Mouse (Mus musculus) liver, embryonic 14.5 days (tissue): ENCODE measurements around the gene Axin1. TPM values are rescaled to one million over a fixed set of nuclear protein-coding genes. Genes with fewer than 3 reads are reported as not detected.

Experiments
- ATAC-seq: fragments of 200-750 bp; cut with Nextera tagmentation; 2 replicates; pipeline ENCODE4 v1.8.0; 2017; ENCODE audit warnings: moderate number of reproducible peaks, mild to moderate bottlenecking, moderate library complexity; ENCODE audit not compliant: insufficient read depth
- DNase-seq, 3 experiments: peaks; one replicate each; pipeline ENCODE4 v3.0.0-alpha.2; 2012 to 2013; ENCODE audit warnings: low read depth in 3 of 3, low spot score in 3 of 3
- H3K27ac ChIP-seq: fragments of 300-500 bp; sonication (generic); 2 replicates; pipeline ENCODE4 v1.5.1; 2014; ENCODE audit warnings: moderate library complexity, mild to moderate bottlenecking, control low read depth, inconsistent platforms
- H3K27me3 ChIP-seq: fragments of 300-500 bp; sonication (generic); 2 replicates; pipeline ENCODE4 v1.6.1; 2014; ENCODE audit warnings: mild to moderate bottlenecking, low read length, moderate library complexity; ENCODE audit not compliant: control insufficient read depth, insufficient read depth
- H3K36me3 ChIP-seq: fragments of 300-500 bp; sonication (generic); replicated peaks from 2 replicates; pipeline ENCODE4 v1.6.1; 2014; ENCODE audit warnings: low read depth; ENCODE audit not compliant: control insufficient read depth, insufficient read depth
- H3K4me1 ChIP-seq, 2 experiments: fragments of 200-500 bp in 1 of 2; fragments of 300-500 bp in 1 of 2; sonication (generic) in 1 of 2; replicated peaks; 2 replicates each; pipeline ENCODE4 v1.6.1; 2012 to 2014; ENCODE audit warnings: antibody characterized with exemption in 1 of 2, inconsistent platforms in 1 of 2, low read length in 1 of 2; ENCODE audit not compliant: control insufficient read depth in 2 of 2, insufficient read depth in 2 of 2
- H3K4me2 ChIP-seq: fragments of 300-500 bp; sonication (generic); 2 replicates; pipeline ENCODE4 v1.6.1; 2014; ENCODE audit warnings: low read depth, mild to moderate bottlenecking, control low read depth, moderate library complexity
- H3K4me3 ChIP-seq, 2 experiments: fragments of 200-500 bp in 1 of 2; fragments of 300-500 bp in 1 of 2; sonication (generic) in 1 of 2; 2 replicates each; pipeline ENCODE4 v1.5.1; 2012 to 2014; ENCODE audit warnings: low read depth in 2 of 2, low read length in 2 of 2, mild to moderate bottlenecking in 2 of 2, control low read depth in 1 of 2, inconsistent platforms in 1 of 2, moderate library complexity in 1 of 2; ENCODE audit not compliant: insufficient read depth in 1 of 2
- H3K9ac ChIP-seq: fragments of 300-500 bp; sonication (generic); replicated peaks from 2 replicates; pipeline ENCODE4 v1.6.1; 2014; ENCODE audit warnings: mild to moderate bottlenecking, control low read depth, moderate library complexity
- H3K9me3 ChIP-seq: fragments of 300-500 bp; sonication (generic); 2 replicates; pipeline ENCODE4 v1.6.1; 2016; ENCODE audit warnings: low read length, mixed read lengths; ENCODE audit not compliant: control insufficient read depth
- CTCF ChIP-seq: IDR thresholded peaks from 2 replicates; pipeline ENCODE4 v1.5.1; 2016; ENCODE audit warnings: antibody characterized with exemption, low read depth, control low read depth
- EP300 ChIP-seq: IDR thresholded peaks from 2 replicates; pipeline ENCODE4 v1.6.1; 2016; ENCODE audit warnings: antibody characterized with exemption, low read depth
- WGBS: fragments of 180-500 bp; shearing (Covaris S2); extraction: QIAGEN DNeasy Blood & Tissue Kit; methylation state at CpG from one replicate; pipeline ENCODE4 v1.1.7; 2014; ENCODE audit not compliant: insufficient replicate concordance; 5-methylcytosine and 5-hydroxymethylcytosine counted together
- polyA plus RNA-seq, 2 experiments: library from polyadenylated mRNA; depleted of rRNA in 1 of 2; stranded (reverse) in 1 of 2; unstranded in 1 of 2; fragments of >200 nt; fragmentation: Nextera tagmentation in 1 of 2; extraction: Ambion mirVana in 1 of 2; gene quantifications; 2 replicates each; pipeline versions ENCODE4 v1.2.1 to v1.2.3; 2012 to 2014

Gene Axin1
- polyA plus RNA-seq, 2 experiments, result 3.8 to 8.7 TPM

DNA sequence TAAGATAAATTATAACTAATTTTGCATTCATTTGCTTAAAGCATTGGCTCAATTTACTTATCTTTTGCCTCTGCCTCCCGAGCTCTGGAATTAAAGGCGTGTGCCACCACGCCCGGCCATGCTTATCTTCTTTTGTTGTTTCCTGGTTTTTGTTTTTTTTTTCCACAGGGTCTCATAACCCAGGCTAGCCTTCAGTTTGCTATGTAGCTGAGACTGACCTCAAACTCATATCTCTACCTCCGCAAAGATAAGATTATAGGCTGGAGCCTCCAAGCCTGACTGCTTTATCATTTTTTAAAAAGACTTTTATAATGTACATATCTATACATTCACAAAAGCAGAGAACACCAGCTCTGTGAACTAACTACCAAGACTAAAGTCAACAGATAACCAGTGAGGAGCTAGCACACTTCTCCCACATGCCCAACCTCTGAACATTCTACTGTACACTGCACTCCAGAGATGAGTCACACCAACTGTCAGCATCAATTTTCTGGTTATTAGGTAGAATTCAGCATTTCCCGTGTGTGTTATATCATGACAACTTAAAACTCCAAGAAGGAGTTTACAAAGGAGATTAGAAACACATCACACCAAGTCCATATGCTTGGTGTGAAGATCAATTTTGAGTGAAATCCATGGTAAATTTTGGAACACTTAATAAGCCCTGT, 101.8 kb downstream of the Axin1 start:
- no peaks in the 10 kb centered on the region for H3K27me3 ChIP-seq
- no peaks in the 10 kb centered on the region for H3K9me3 ChIP-seq
- WGBS, result 10% methylated on average over 6 of the region's 6 CpGs
- peak overlapping the region; percentile 6; the same call in 1 of the 2 replicates for H3K4me2 ChIP-seq
- TF ChIP-seq EP300 (peak; percentile 37; the same call in 1 of the 2 replicates), CTCF (no peak)
- no peaks in the 10 kb centered on the region for H3K36me3 ChIP-seq
- no peak overlapping the region for H3K4me3 ChIP-seq
- ATAC-seq, result no peak
- H3K27ac ChIP-seq, result peak overlapping the region; percentile 25
- DNase-seq, result no peak
- peaks cover 15 to 43% of the 10 kb centered on the region in 2 experiments for H3K4me1 ChIP-seq
- no peak overlapping the region for H3K9ac ChIP-seq

DNA sequence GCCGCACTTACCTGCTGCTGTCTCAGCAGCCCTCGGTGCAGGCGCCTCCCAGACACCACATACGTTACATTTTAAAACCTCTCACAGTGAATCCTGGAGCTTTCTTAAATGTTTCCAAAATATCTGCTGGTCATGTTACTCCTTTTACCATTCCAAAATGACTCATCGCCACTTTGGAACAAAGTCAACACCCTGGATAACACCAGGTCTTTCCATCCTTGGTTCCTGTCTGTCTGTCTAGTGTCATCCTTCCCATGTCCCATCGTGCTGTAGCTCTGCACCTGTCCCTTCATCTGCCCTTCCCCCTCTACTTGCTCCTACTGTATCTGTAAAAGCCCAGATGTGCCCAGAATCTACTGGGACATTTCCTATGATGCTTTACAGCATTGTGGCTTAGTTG, 102.5 kb downstream of the Axin1 start:
- Histone ChIP-seq H3K9me3 (no peaks in the 10 kb centered on the region), H3K36me3 (no peaks in the 10 kb centered on the region), H3K9ac (no peak overlapping the region), H3K27me3 (no peaks in the 10 kb centered on the region), H3K27ac (no peak overlapping the region), H3K4me1 (peaks cover 15 to 41% of the 10 kb centered on the region in 2 experiments), H3K4me3 (no peak overlapping the region), H3K4me2 (no peak overlapping the region)
- DNase-seq, result no peak
- WGBS, result 57% methylated on average over 6 of the region's 6 CpGs
- ATAC-seq, result no peak
- TF ChIP-seq CTCF, result no peak

DNA sequence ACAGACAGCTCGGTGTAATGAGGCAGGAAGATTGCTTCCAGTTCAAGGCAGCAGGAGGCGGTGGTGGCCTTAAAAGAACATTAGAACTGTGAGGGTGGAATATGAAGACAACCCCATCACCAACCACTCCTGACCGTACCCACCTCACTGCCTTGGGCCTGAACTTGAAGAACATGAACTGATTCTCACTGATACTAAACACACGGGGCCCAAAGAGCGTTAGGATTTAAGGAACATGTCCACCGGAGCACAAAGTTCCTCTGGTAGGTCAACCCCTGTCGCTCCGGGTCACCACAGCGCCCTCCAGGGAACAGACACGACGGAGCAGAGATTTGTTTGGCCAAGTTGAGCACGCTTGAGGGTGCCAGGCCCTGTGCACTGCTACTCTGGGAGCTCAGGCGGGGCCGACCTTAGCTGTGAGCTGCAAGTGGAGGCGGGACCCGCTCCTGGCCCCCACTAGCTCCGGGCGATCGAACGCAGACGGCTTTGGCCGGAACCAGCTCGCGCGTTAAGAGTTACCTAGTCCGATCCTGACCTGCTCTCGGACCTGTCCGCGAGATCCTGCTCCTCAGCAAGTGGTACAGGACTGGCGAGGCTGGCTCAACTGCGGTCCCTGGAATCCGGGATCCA, 105.1 kb downstream of the Axin1 start:
- no peaks in the 10 kb centered on the region for H3K27me3 ChIP-seq
- peak overlapping the region; percentile 65 to 86 for H3K4me3 ChIP-seq
- no peaks in the 10 kb centered on the region for H3K9me3 ChIP-seq
- H3K27ac ChIP-seq, result no peak overlapping the region; the same call in 1 of the 2 replicates
- peak overlapping the region; percentile 54 for H3K9ac ChIP-seq
- peak; percentile 62; the same call in 1 of the 2 replicates for TF ChIP-seq CTCF
- TF ChIP-seq EP300, result no peak
- peak in 1 of 3 experiments; percentile 51 for DNase-seq
- H3K36me3 ChIP-seq, result no peaks in the 10 kb centered on the region
- peak; percentile 65 for ATAC-seq
- peaks cover 15 to 31% of the 10 kb centered on the region in 2 experiments for H3K4me1 ChIP-seq
- 1% methylated on average over 32 of the region's 32 CpGs for WGBS
- peak overlapping the region; percentile 74 for H3K4me2 ChIP-seq

DNA sequence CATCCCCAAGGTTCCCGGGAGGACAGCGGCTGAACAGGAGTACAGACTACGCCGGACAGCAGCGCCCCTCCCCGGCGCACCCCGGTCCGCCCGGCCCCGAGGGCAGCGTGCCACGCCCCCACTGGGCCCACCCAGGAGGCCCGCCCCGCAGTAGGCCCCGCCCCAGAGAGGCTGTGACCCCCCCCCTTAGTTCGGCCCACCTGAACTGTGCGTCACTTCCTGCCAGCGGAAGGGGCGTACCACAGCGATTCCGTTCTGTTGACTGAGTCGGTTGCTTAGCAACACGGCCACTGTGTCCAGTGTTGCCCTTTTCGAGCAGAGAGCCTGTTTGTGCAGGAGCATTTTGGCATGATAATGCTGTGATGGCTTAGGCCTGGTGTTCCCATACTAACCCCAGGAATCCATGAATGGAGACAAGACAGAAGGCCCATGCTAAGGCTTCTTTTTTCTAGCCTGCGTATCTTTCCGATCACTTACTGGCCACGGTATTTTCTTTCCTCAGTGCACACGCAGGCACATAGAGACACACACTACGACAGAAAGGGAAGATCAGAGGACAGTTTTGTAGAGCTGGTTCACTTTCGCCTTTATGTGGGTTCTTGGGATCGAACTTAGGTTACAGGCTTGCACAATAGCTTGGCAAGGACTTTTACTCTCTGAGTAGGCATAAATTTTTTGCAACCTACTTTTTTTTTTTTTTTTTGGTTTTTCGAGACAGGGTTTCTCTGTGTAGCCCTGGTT, 105.8 kb downstream of the Axin1 start, which contains the start of gene Fam234a:
Gene Fam234a, minus strand, starts transcription at position 142 of the 741 bp plus-strand sequence.
- Histone ChIP-seq H3K9ac (peak within 1 kb of the TSS; percentile 54), H3K4me2 (peak within 1 kb of the TSS; percentile 74), H3K36me3 (no peaks in the 10 kb centered on the region), H3K27ac (peak within 1 kb of the TSS; percentile 51), H3K4me3 (peak within 1 kb of the TSS; percentile 65 to 86), H3K27me3 (no peaks in the 10 kb centered on the region), H3K4me1 (peaks cover 15 to 31% of the 10 kb centered on the region in 2 experiments), H3K9me3 (no peaks in the 10 kb centered on the region)
- ATAC-seq (peak; percentile 93), DNase-seq (peak; percentile 87 to 91 (median 90))
- no peak for TF ChIP-seq EP300
- no peak for TF ChIP-seq CTCF
- 7% methylated on average over 33 of the region's 33 CpGs for WGBS

Other genes starting within 250 kb of the Axin1 start
- 6.4 and 7.8 TPM in 2 replicates for gene Rab40c, start 219.0 kb upstream of the Axin1 start, polyA plus RNA-seq (2012; rRNA removed)
- gene Rab40c, start 219.0 kb upstream of the Axin1 start, polyA plus RNA-seq (2014; fragmentation: Nextera tagmentation; extraction: Ambion mirVana), result 3.4 and 3.8 TPM in 2 replicates
- 270 and 414 TPM in 2 replicates for gene Pigq, start 193.8 kb upstream of the Axin1 start, polyA plus RNA-seq (2012; rRNA removed)
- 170 and 186 TPM in 2 replicates for gene Pigq, start 193.8 kb upstream of the Axin1 start, polyA plus RNA-seq (2014; fragmentation: Nextera tagmentation; extraction: Ambion mirVana)
- 4.3 and 8.9 TPM in 2 replicates for gene Nhlrc4, start 193.7 kb upstream of the Axin1 start, polyA plus RNA-seq (2012; rRNA removed)
- gene Nhlrc4, start 193.7 kb upstream of the Axin1 start, polyA plus RNA-seq (2014; fragmentation: Nextera tagmentation; extraction: Ambion mirVana), result 1.9 and 4.6 TPM in 2 replicates
- 0.16 and 0.24 TPM in 2 replicates for gene A930017K11Rik, start 186.1 kb upstream of the Axin1 start, polyA plus RNA-seq (2012; rRNA removed)
- gene A930017K11Rik, start 186.1 kb upstream of the Axin1 start, polyA plus RNA-seq (2014; fragmentation: Nextera tagmentation; extraction: Ambion mirVana), result 0.13 and 0.37 TPM in 2 replicates
- gene Capn15, start 152.9 kb upstream of the Axin1 start, polyA plus RNA-seq (2012; rRNA removed), result 7.7 and 9.0 TPM in 2 replicates
- gene Capn15, start 152.9 kb upstream of the Axin1 start, polyA plus RNA-seq (2014; fragmentation: Nextera tagmentation; extraction: Ambion mirVana), result 8.3 and 11.8 TPM in 2 replicates
- gene Rab11fip3, start 69.1 kb upstream of the Axin1 start, polyA plus RNA-seq (2012; rRNA removed), result 2.1 and 2.3 TPM in 2 replicates
- 1.4 and 1.8 TPM in 2 replicates for gene Rab11fip3, start 69.1 kb upstream of the Axin1 start, polyA plus RNA-seq (2014; fragmentation: Nextera tagmentation; extraction: Ambion mirVana)
- 6.2 and 6.8 TPM in 2 replicates for gene Decr2, start 48.4 kb upstream of the Axin1 start, polyA plus RNA-seq (2012; rRNA removed)
- gene Decr2, start 48.4 kb upstream of the Axin1 start, polyA plus RNA-seq (2014; fragmentation: Nextera tagmentation; extraction: Ambion mirVana), result 5.5 and 6.5 TPM in 2 replicates
- gene Nme4, start 43.1 kb upstream of the Axin1 start, polyA plus RNA-seq (2012; rRNA removed), result 46.2 and 52.2 TPM in 2 replicates
- gene Nme4, start 43.1 kb upstream of the Axin1 start, polyA plus RNA-seq (2014; fragmentation: Nextera tagmentation; extraction: Ambion mirVana), result 45.1 and 46.7 TPM in 2 replicates
- 2.8 and 3.6 TPM in 2 replicates for gene Tmem8, start 25.4 kb upstream of the Axin1 start, polyA plus RNA-seq (2012; rRNA removed)
- gene Tmem8, start 25.4 kb upstream of the Axin1 start, polyA plus RNA-seq (2014; fragmentation: Nextera tagmentation; extraction: Ambion mirVana), result 0.88 and 1.1 TPM in 2 replicates
- gene Mrpl28, start 15.2 kb upstream of the Axin1 start, polyA plus RNA-seq (2012; rRNA removed), result 47.8 and 58.0 TPM in 2 replicates
- gene Mrpl28, start 15.2 kb upstream of the Axin1 start, polyA plus RNA-seq (2014; fragmentation: Nextera tagmentation; extraction: Ambion mirVana), result 121 and 129 TPM in 2 replicates
- gene Pdia2, start 60.4 kb downstream of the Axin1 start, polyA plus RNA-seq (2012; rRNA removed), result 22.0 and 25.9 TPM in 2 replicates
- 86.6 and 89.7 TPM in 2 replicates for gene Pdia2, start 60.4 kb downstream of the Axin1 start, polyA plus RNA-seq (2014; fragmentation: Nextera tagmentation; extraction: Ambion mirVana)
- 0.35 and 0.48 TPM in 2 replicates for gene Rgs11, start 64.3 kb downstream of the Axin1 start, polyA plus RNA-seq (2012; rRNA removed)
- 0.10 and 0.28 TPM in 2 replicates for gene Rgs11, start 64.3 kb downstream of the Axin1 start, polyA plus RNA-seq (2014; fragmentation: Nextera tagmentation; extraction: Ambion mirVana)
- gene Arhgdig, start 69.1 kb downstream of the Axin1 start, polyA plus RNA-seq (2012; rRNA removed), result 10.6 and 11.6 TPM in 2 replicates
- gene Arhgdig, start 69.1 kb downstream of the Axin1 start, polyA plus RNA-seq (2014; fragmentation: Nextera tagmentation; extraction: Ambion mirVana), result 15.9 and 22.8 TPM in 2 replicates
- gene Fam234a, start 105.6 kb downstream of the Axin1 start, polyA plus RNA-seq (2012; rRNA removed), result 5.9 and 6.6 TPM in 2 replicates
- gene Fam234a, start 105.6 kb downstream of the Axin1 start, polyA plus RNA-seq (2014; fragmentation: Nextera tagmentation; extraction: Ambion mirVana), result 8.3 and 10.1 TPM in 2 replicates
- gene Luc7l, start 114.2 kb downstream of the Axin1 start, polyA plus RNA-seq (2012; rRNA removed), result 15.6 and 21.4 TPM in 2 replicates
- gene Luc7l, start 114.2 kb downstream of the Axin1 start, polyA plus RNA-seq (2014; fragmentation: Nextera tagmentation; extraction: Ambion mirVana), result 26.5 and 27.9 TPM in 2 replicates